Mouse (Mus musculus) limb, embryonic 13.5 days (tissue): ENCODE data around the gene Ccdc148. TPM values are rescaled to one million over a fixed set of nuclear protein-coding genes. Genes with fewer than 3 reads are reported as not detected.

Source experiments
- ATAC-seq: fragments of 200-750 bp; cut with Nextera tagmentation; 2 replicates; pipeline ENCODE4 v1.8.0; 2017; ENCODE audit warnings: low read depth, moderate number of reproducible peaks, moderate TSS enrichment; ENCODE audit not compliant: low FRiP score
- H3K27ac ChIP-seq: fragments of 300-500 bp; sonication (generic); 2 replicates; pipeline ENCODE4 v1.5.1; 2015; ENCODE audit warnings: inconsistent platforms, mild to moderate bottlenecking, moderate library complexity
- H3K27me3 ChIP-seq: fragments of 300-500 bp; sonication (generic); 2 replicates; pipeline ENCODE4 v1.6.1; 2015; ENCODE audit warnings: mild to moderate bottlenecking, inconsistent platforms
- H3K36me3 ChIP-seq: fragments of 300-500 bp; sonication (generic); 2 replicates; pipeline ENCODE4 v1.6.1; 2015; ENCODE audit warnings: inconsistent platforms, mild to moderate bottlenecking, moderate library complexity
- H3K4me1 ChIP-seq: fragments of 300-500 bp; sonication (generic); 2 replicates; pipeline ENCODE4 v1.6.1; 2015; ENCODE audit warnings: inconsistent platforms
- H3K4me2 ChIP-seq: fragments of 300-500 bp; sonication (generic); replicated peaks from 2 replicates; pipeline ENCODE4 v1.6.1; 2015; ENCODE audit warnings: inconsistent platforms, mild to moderate bottlenecking, moderate library complexity
- H3K4me3 ChIP-seq: fragments of 300-500 bp; sonication (generic); 2 replicates; pipeline ENCODE4 v1.5.1; 2015; ENCODE audit warnings: moderate library complexity, mild to moderate bottlenecking, inconsistent platforms
- H3K9ac ChIP-seq: fragments of 300-500 bp; sonication (generic); 2 replicates; pipeline ENCODE4 v1.6.1; 2015; ENCODE audit warnings: mild to moderate bottlenecking, inconsistent platforms
- H3K9me3 ChIP-seq: fragments of 300-500 bp; sonication (generic); 2 replicates; pipeline ENCODE4 v1.6.1; 2016; ENCODE audit warnings: inconsistent platforms
- WGBS: fragments of 180-500 bp; shearing (Covaris S2); methylation state at CpG from one replicate; pipeline ENCODE4 v1.1.7; 2015; 5-methylcytosine and 5-hydroxymethylcytosine counted together
- polyA plus RNA-seq: library from polyadenylated mRNA; unstranded; fragments of >200 nt; fragmentation: Nextera tagmentation; extraction: Ambion mirVana; gene quantifications from 2 replicates; pipeline ENCODE4 v1.2.1, GENCODE M21; 2015

The Ccdc148 gene
- polyA plus RNA-seq, 1 experiment from 2014 or later, result 0.57 TPM

GRCm38 (mm10) chr2:59191466-59191865 lies 31.0 kb upstream of the Ccdc148 start:
- no peak overlapping the region for H3K4me2 ChIP-seq
- no peak overlapping the region for H3K4me3 ChIP-seq
- no peaks in the 10 kb centered on the region for H3K9me3 ChIP-seq
- peaks cover 35% of the 10 kb centered on the region; the same call in 1 of the 2 replicates for H3K4me1 ChIP-seq
- ATAC-seq, result no peak
- whole genome bisulfite sequencing, result 65% methylated on average over 8 of the region's 8 CpGs
- H3K27ac ChIP-seq, result no peak overlapping the region
- no peak overlapping the region for H3K9ac ChIP-seq
- no peaks in the 10 kb centered on the region for H3K27me3 ChIP-seq
- H3K36me3 ChIP-seq, result peaks cover 10% of the 10 kb centered on the region

GRCm38 (mm10) chr2:59190186-59190585 lies 29.7 kb upstream of the Ccdc148 start:
- H3K27ac ChIP-seq, result no peak overlapping the region
- H3K4me1 ChIP-seq, result peaks cover 35% of the 10 kb centered on the region; the same call in 1 of the 2 replicates
- no peak overlapping the region for H3K4me2 ChIP-seq
- H3K9ac ChIP-seq, result no peak overlapping the region
- no peaks in the 10 kb centered on the region for H3K27me3 ChIP-seq
- 81% methylated on average over 10 of the region's 10 CpGs for WGBS
- no peak for ATAC-seq
- H3K4me3 ChIP-seq, result no peak overlapping the region
- H3K9me3 ChIP-seq, result no peaks in the 10 kb centered on the region
- H3K36me3 ChIP-seq, result peaks cover 10% of the 10 kb centered on the region

- ATAC-seq, result no peak
- peaks cover 10% of the 10 kb centered on the region for H3K36me3 ChIP-seq
- H3K4me2 ChIP-seq, result no peak overlapping the region
- H3K27me3 ChIP-seq, result no peaks in the 10 kb centered on the region
- no peaks in the 10 kb centered on the region for H3K9me3 ChIP-seq
- H3K4me3 ChIP-seq, result no peak overlapping the region
- 80% methylated on average over 5 of the region's 5 CpGs for WGBS
- peaks cover 35% of the 10 kb centered on the region; the same call in 1 of the 2 replicates for H3K4me1 ChIP-seq
- H3K9ac ChIP-seq, result no peak overlapping the region
- H3K27ac ChIP-seq, result no peak overlapping the region
Measured at GRCm38 (mm10) chr2:59189661-59190185, 29.2 kb upstream of the Ccdc148 start.

GRCm38 (mm10) chr2:59188306-59188705 lies 27.8 kb upstream of the Ccdc148 start:
- H3K4me2 ChIP-seq, result no peak overlapping the region

GRCm38 (mm10) chr2:59186966-59187365 lies 26.5 kb upstream of the Ccdc148 start:
- no peak overlapping the region for H3K27ac ChIP-seq
- no peak overlapping the region for H3K4me2 ChIP-seq
- no peak for ATAC-seq
- peaks cover 10% of the 10 kb centered on the region for H3K36me3 ChIP-seq
- peaks cover 23% of the 10 kb centered on the region; the same call in 1 of the 2 replicates for H3K4me1 ChIP-seq
- no peaks in the 10 kb centered on the region for H3K9me3 ChIP-seq
- no peak overlapping the region for H3K9ac ChIP-seq
- no peak overlapping the region for H3K4me3 ChIP-seq
- H3K27me3 ChIP-seq, result no peaks in the 10 kb centered on the region
- 94% methylated on average over 6 of the region's 6 CpGs for WGBS

More at GRCm38 (mm10) chr2:59188306-59188705, 27.8 kb upstream of the Ccdc148 start:
- 86% methylated on average over 8 of the region's 8 CpGs for WGBS
- H3K4me3 ChIP-seq, result no peak overlapping the region
- no peak for ATAC-seq
- H3K27ac ChIP-seq, result no peak overlapping the region
- H3K4me1 ChIP-seq, result peaks cover 34% of the 10 kb centered on the region; the same call in 1 of the 2 replicates
- no peak overlapping the region for H3K9ac ChIP-seq
- no peaks in the 10 kb centered on the region for H3K9me3 ChIP-seq
- H3K27me3 ChIP-seq, result no peaks in the 10 kb centered on the region
- peaks cover 10% of the 10 kb centered on the region for H3K36me3 ChIP-seq

GRCm38 (mm10) chr2:59186122-59186521 lies 25.6 kb upstream of the Ccdc148 start:
- 96% methylated on average over 8 of the region's 8 CpGs for WGBS
- no peak overlapping the region for H3K4me3 ChIP-seq
- peaks cover 18% of the 10 kb centered on the region; the same call in 1 of the 2 replicates for H3K4me1 ChIP-seq
- no peak overlapping the region for H3K9ac ChIP-seq
- no peaks in the 10 kb centered on the region for H3K27me3 ChIP-seq
- H3K4me2 ChIP-seq, result no peak overlapping the region
- H3K36me3 ChIP-seq, result peaks cover 10% of the 10 kb centered on the region
- no peaks in the 10 kb centered on the region for H3K9me3 ChIP-seq
- ATAC-seq, result no peak
- H3K27ac ChIP-seq, result no peak overlapping the region

- H3K36me3 ChIP-seq, result peaks cover 10% of the 10 kb centered on the region
Measured at GRCm38 (mm10) chr2:59184107-59185064, 23.9 kb upstream of the Ccdc148 start.

GRCm38 (mm10) chr2:59183541-59183940 lies 23.1 kb upstream of the Ccdc148 start:
- WGBS, result 73% methylated on average over 4 of the region's 4 CpGs

More at GRCm38 (mm10) chr2:59184107-59185064, 23.9 kb upstream of the Ccdc148 start:
- H3K9ac ChIP-seq, result no peak overlapping the region
- no peak overlapping the region for H3K4me3 ChIP-seq
- 89% methylated on average over 11 of the region's 11 CpGs for WGBS
- H3K27me3 ChIP-seq, result no peaks in the 10 kb centered on the region
- no peaks in the 10 kb centered on the region for H3K9me3 ChIP-seq
- ATAC-seq, result no peak
- no peak overlapping the region for H3K4me2 ChIP-seq
- H3K27ac ChIP-seq, result no peak overlapping the region
- H3K4me1 ChIP-seq, result peaks cover 7% of the 10 kb centered on the region

GRCm38 (mm10) chr2:59181321-59182113 lies 21.0 kb upstream of the Ccdc148 start:
- 83% methylated on average over 15 of the region's 15 CpGs for WGBS
- Histone ChIP-seq H3K9ac (no peak overlapping the region), H3K4me1 (peaks cover 17% of the 10 kb centered on the region), H3K9me3 (no peaks in the 10 kb centered on the region), H3K36me3 (no peaks in the 10 kb centered on the region), H3K27ac (no peak overlapping the region), H3K4me3 (no peak overlapping the region), H3K4me2 (no peak overlapping the region), H3K27me3 (no peaks in the 10 kb centered on the region)
- ATAC-seq, result no peak

More at GRCm38 (mm10) chr2:59183541-59183940, 23.1 kb upstream of the Ccdc148 start:
- Histone ChIP-seq H3K27ac (no peak overlapping the region), H3K27me3 (no peaks in the 10 kb centered on the region), H3K36me3 (peaks cover 10% of the 10 kb centered on the region), H3K4me3 (no peak overlapping the region), H3K4me1 (peaks cover 15% of the 10 kb centered on the region), H3K9ac (no peak overlapping the region), H3K9me3 (no peaks in the 10 kb centered on the region), H3K4me2 (no peak overlapping the region)
- no peak for ATAC-seq

- Histone ChIP-seq H3K4me1 (peaks cover 19% of the 10 kb centered on the region), H3K27me3 (no peaks in the 10 kb centered on the region), H3K36me3 (no peaks in the 10 kb centered on the region), H3K4me2 (no peak overlapping the region), H3K9ac (no peak overlapping the region), H3K27ac (no peak overlapping the region), H3K9me3 (0 out of 2 replicates have a peak, but pooled peaks cover 2% of the 10 kb centered on the region), H3K4me3 (no peak overlapping the region)
- WGBS, result 70% methylated on average over 5 of the region's 5 CpGs
- no peak for ATAC-seq
Measured at GRCm38 (mm10) chr2:59179487-59179886, 19.0 kb upstream of the Ccdc148 start.

- 74% methylated on average over 4 of the region's 4 CpGs for WGBS
- ATAC-seq, result no peak
Measured at GRCm38 (mm10) chr2:59178960-59179359, 18.5 kb upstream of the Ccdc148 start.

More at GRCm38 (mm10) chr2:59178960-59179359, 18.5 kb upstream of the Ccdc148 start:
- H3K4me3 ChIP-seq, result no peak overlapping the region
- no peak overlapping the region for H3K9ac ChIP-seq
- 0 out of 2 replicates have a peak, but pooled peaks cover 3% of the 10 kb centered on the region for H3K9me3 ChIP-seq
- no peaks in the 10 kb centered on the region for H3K27me3 ChIP-seq
- H3K36me3 ChIP-seq, result no peaks in the 10 kb centered on the region
- H3K4me2 ChIP-seq, result no peak overlapping the region
- H3K27ac ChIP-seq, result no peak overlapping the region
- peaks cover 19% of the 10 kb centered on the region for H3K4me1 ChIP-seq
